In genomic region chr13:23506351-23506750, GRCm38 (mm10) we compare ENCODE assay signal across 9 mouse cellular contexts. TPM values are rescaled to one million over a fixed set of nuclear protein-coding genes. Genes with fewer than 3 reads are reported as not detected.
DNase-seq lines count a peak whose midpoint lies in the region; ATAC-seq and TF ChIP-seq lines count a peak whose summit lies in the region.
"Had no signal": no experiment of that assay in that cellular context is flagged by ENCODE, and none has a peak within 500 bp of the region (broad histone marks: within the 10 kb centered on the region; RNA-seq: fewer than 3 reads in every experiment).

No protein-coding gene starts in this region.

- WGBS in hindbrain, postnatal 0 days = 14% methylated on average over 13 of the region's 13 CpGs
- 15% methylated on average over 13 of the region's 13 CpGs for WGBS in stomach, embryonic 16.5 days

- H3K4me2 ChIP-seq in hindbrain, postnatal 0 days (ENCODE audit: low read depth, low read length) = peak overlapping the region; percentile 45
- peak overlapping the region; percentile 49 for H3K4me2 ChIP-seq in stomach, embryonic 16.5 days (ENCODE audit: low read depth, low read length)

- no peaks in the 10 kb centered on the region for H3K9me3 ChIP-seq in hindbrain, postnatal 0 days (ENCODE audit: low read length)
- H3K9me3 ChIP-seq in stomach, embryonic 16.5 days (replicated peaks; ENCODE audit: control insufficient read depth, low read length) = no peaks in the 10 kb centered on the region

- no peak for ATAC-seq in CD4-positive, CD25-positive, alpha-beta regulatory T cell, adult 4 months
- no peak for ATAC-seq in hindbrain, postnatal 0 days
- ATAC-seq in megakaryocyte progenitor cell, adult 5-6 weeks (replicated peaks; ENCODE audit: poor library complexity) = peak; percentile 42
- peak; percentile 17; the same call in 1 of the 2 replicates for ATAC-seq in stomach, embryonic 16.5 days (ENCODE audit: insufficient read depth, low FRiP score)

- no peaks in the 10 kb centered on the region for H3K27me3 ChIP-seq in hindbrain, postnatal 0 days (ENCODE audit: insufficient read depth, low read length)
- no peaks in the 10 kb centered on the region for H3K27me3 ChIP-seq in stomach, embryonic 16.5 days (ENCODE audit: control insufficient read depth, insufficient read depth, low read length)

- no peak overlapping the region for H3K9ac ChIP-seq in hindbrain, postnatal 0 days (replicated peaks; ENCODE audit: low read length)
- H3K9ac ChIP-seq in stomach, embryonic 16.5 days (ENCODE audit: low read length) = no peak overlapping the region

- 0 out of 2 replicates have a peak overlapping the region, but pooled peaks have one; percentile 3 for H3K4me3 ChIP-seq in hindbrain, postnatal 0 days (ENCODE audit: low read length)
- H3K4me3 ChIP-seq in stomach, embryonic 16.5 days (replicated peaks; ENCODE audit: low read length) = peak overlapping the region; percentile 26; the same call in 1 of the 2 replicates

- no peak overlapping the region for H3K27ac ChIP-seq in hindbrain, postnatal 0 days
- no peak overlapping the region for H3K27ac ChIP-seq in stomach, embryonic 16.5 days (ENCODE audit: low read length)

- H3K36me3 ChIP-seq in hindbrain, postnatal 0 days (ENCODE audit: insufficient read depth, low read length) = no peaks in the 10 kb centered on the region
- H3K36me3 ChIP-seq in stomach, embryonic 16.5 days (ENCODE audit: control insufficient read depth, insufficient read depth, low read length) = no peaks in the 10 kb centered on the region

- peak; percentile 71 for DNase-seq in CD4-positive, CD25-positive, alpha-beta regulatory T cell, adult 2 months (ENCODE audit: low read depth, low spot score)
- peak; percentile 76 for DNase-seq in 416B (ENCODE audit: low read depth)
- peak; percentile 78 for DNase-seq in embryo, embryonic 11 days
- peak; percentile 58 for DNase-seq in hindbrain, postnatal 0 days (ENCODE audit: low spot score)
- DNase-seq in frontal cortex, postnatal 25 days (ENCODE audit: low spot score in 2 of 2) = no peak

- H3K4me1 ChIP-seq in hindbrain, postnatal 0 days (ENCODE audit: insufficient read depth, low read length) = peaks cover 2% of the 10 kb centered on the region; the same call in 1 of the 2 replicates
- H3K4me1 ChIP-seq in stomach, embryonic 16.5 days (ENCODE audit: control insufficient read depth, insufficient read depth, low read length) = no peaks in the 10 kb centered on the region

- TF ChIP-seq CTCF in hindbrain, postnatal 0 days (IDR thresholded peaks at IDR 0.05; ENCODE audit: low read depth) = no peak

RNA-seq across cellular contexts. Expression of gene Btn2a2, which starts 17.7 kb away (rescaled TPM):
- polyA plus RNA-seq in CD4-positive, CD25-positive, alpha-beta regulatory T cell, adult 4 months (2017; shearing (Covaris generic)) = not detected
- not detected in 2 replicates for total RNA-seq in hindbrain, postnatal 0 days (2014; rRNA removed)
- 0.11 TPM in 1 of 2 replicates, not detected in the other for polyA plus RNA-seq in hindbrain, postnatal 0 days (2015; fragmentation: Nextera tagmentation; extraction: Ambion mirVana)
- not detected in 2 replicates for total RNA-seq in megakaryocyte progenitor cell, adult 5-6 weeks (2015)
- 0.17 TPM in 1 of 2 replicates, not detected in the other for total RNA-seq in megakaryocyte progenitor cell, adult 5-6 weeks (2017)
- polyA plus RNA-seq in stomach, embryonic 16.5 days (2015; fragmentation: Nextera tagmentation; extraction: Ambion mirVana) = 0.14 and 0.28 TPM in 2 replicates
- total RNA-seq: heart, postnatal 10 days had no signal

RNA-seq across cellular contexts. Expression of gene Hist1h4h, which starts 24.5 kb away (rescaled TPM):
- polyA plus RNA-seq in CD4-positive, CD25-positive, alpha-beta regulatory T cell, adult 4 months (2017; shearing (Covaris generic)) = 10 to 100 TPM in 1 of 2 experiments, 1 to 10 TPM in 1; 9.5 to 10.8 TPM
- 2,417 and 3,828 TPM in 2 replicates for total RNA-seq in hindbrain, postnatal 0 days (2014; rRNA removed)
- 4.2 and 5.5 TPM in 2 replicates for polyA plus RNA-seq in hindbrain, postnatal 0 days (2015; fragmentation: Nextera tagmentation; extraction: Ambion mirVana)
- total RNA-seq in megakaryocyte progenitor cell, adult 5-6 weeks (2015) = 57.4 and 61.0 TPM in 2 replicates
- total RNA-seq in megakaryocyte progenitor cell, adult 5-6 weeks (2017) = 855 and 1,026 TPM in 2 replicates
- polyA plus RNA-seq in stomach, embryonic 16.5 days (2015; fragmentation: Nextera tagmentation; extraction: Ambion mirVana) = 5.7 and 6.3 TPM in 2 replicates

RNA-seq across cellular contexts. Expression of gene Hist1h2af, which starts 27.4 kb away (rescaled TPM):
- polyA plus RNA-seq in CD4-positive, CD25-positive, alpha-beta regulatory T cell, adult 4 months (2017; shearing (Covaris generic)) = 1 to 10 TPM in 1 of 2 experiments, not detected in 1; 2.7 TPM
- 415 and 567 TPM in 2 replicates for total RNA-seq in hindbrain, postnatal 0 days (2014; rRNA removed)
- 3.3 and 7.9 TPM in 2 replicates for polyA plus RNA-seq in hindbrain, postnatal 0 days (2015; fragmentation: Nextera tagmentation; extraction: Ambion mirVana)
- 36.0 and 48.7 TPM in 2 replicates for total RNA-seq in megakaryocyte progenitor cell, adult 5-6 weeks (2015)
- total RNA-seq in megakaryocyte progenitor cell, adult 5-6 weeks (2017) = 1,885 and 2,197 TPM in 2 replicates
- polyA plus RNA-seq in stomach, embryonic 16.5 days (2015; fragmentation: Nextera tagmentation; extraction: Ambion mirVana) = 0.74 and 3.1 TPM in 2 replicates

RNA-seq across cellular contexts. Expression of gene Hist1h3g, which starts 28.9 kb away (rescaled TPM):
- not detected for polyA plus RNA-seq in CD4-positive, CD25-positive, alpha-beta regulatory T cell, adult 4 months (2017; shearing (Covaris generic))
- 544 and 673 TPM in 2 replicates for total RNA-seq in hindbrain, postnatal 0 days (2014; rRNA removed)
- polyA plus RNA-seq in hindbrain, postnatal 0 days (2015; fragmentation: Nextera tagmentation; extraction: Ambion mirVana) = 1.4 and 2.2 TPM in 2 replicates
- total RNA-seq in megakaryocyte progenitor cell, adult 5-6 weeks (2015) = 212 and 246 TPM in 2 replicates
- total RNA-seq in megakaryocyte progenitor cell, adult 5-6 weeks (2017) = 210 and 363 TPM in 2 replicates
- polyA plus RNA-seq in stomach, embryonic 16.5 days (2015; fragmentation: Nextera tagmentation; extraction: Ambion mirVana) = 4.7 and 6.1 TPM in 2 replicates

RNA-seq across cellular contexts. Expression of gene Hist1h2bh, which starts 36.8 kb away (rescaled TPM):
- polyA plus RNA-seq in CD4-positive, CD25-positive, alpha-beta regulatory T cell, adult 4 months (2017; shearing (Covaris generic)) = under 1 TPM; 0.41 to 0.66 TPM
- 65.9 and 103 TPM in 2 replicates for total RNA-seq in hindbrain, postnatal 0 days (2014; rRNA removed)
- polyA plus RNA-seq in hindbrain, postnatal 0 days (2015; fragmentation: Nextera tagmentation; extraction: Ambion mirVana) = 0.13 and 0.35 TPM in 2 replicates
- total RNA-seq in megakaryocyte progenitor cell, adult 5-6 weeks (2015) = 32.4 and 33.2 TPM in 2 replicates
- total RNA-seq in megakaryocyte progenitor cell, adult 5-6 weeks (2017) = 120 and 144 TPM in 2 replicates
- 1.1 and 1.4 TPM in 2 replicates for polyA plus RNA-seq in stomach, embryonic 16.5 days (2015; fragmentation: Nextera tagmentation; extraction: Ambion mirVana)

Comparison
In these comparisons a context has a peak if more than half of its experiments do, and no peak if none do; other contexts are left out.
1. DNase-seq: peak in CD4-positive, CD25-positive, alpha-beta regulatory T cell, adult 2 months (single experiment), 416B (single experiment), embryo, embryonic 11 days (single experiment) and hindbrain, postnatal 0 days (single experiment); none in frontal cortex, postnatal 25 days (0 of 2).
2. ATAC-seq: peak in megakaryocyte progenitor cell, adult 5-6 weeks (single experiment) and stomach, embryonic 16.5 days (single experiment); none in CD4-positive, CD25-positive, alpha-beta regulatory T cell, adult 4 months (single experiment) and hindbrain, postnatal 0 days (single experiment).